Mouse (Mus musculus) midbrain, embryonic 13.5 days (tissue): ENCODE measurements around the gene Fitm1. TPM values are rescaled to one million over a fixed set of nuclear protein-coding genes. Genes with fewer than 3 reads are reported as not detected.

Experiments
- ATAC-seq: fragments of 200-750 bp; cut with Nextera tagmentation; 2 replicates; pipeline ENCODE4 v1.8.0; 2017; ENCODE audit warnings: mild to moderate bottlenecking, moderate TSS enrichment, moderate library complexity
- H3K27ac ChIP-seq: fragments of 300-500 bp; sonication (generic); 2 replicates; pipeline ENCODE4 v1.5.1; 2015; ENCODE audit warnings: inconsistent platforms, mild to moderate bottlenecking, moderate library complexity
- H3K27me3 ChIP-seq: fragments of 300-500 bp; sonication (generic); 2 replicates; pipeline ENCODE4 v1.6.1; 2015; ENCODE audit warnings: mild to moderate bottlenecking, inconsistent platforms
- H3K36me3 ChIP-seq: fragments of 300-500 bp; sonication (generic); 2 replicates; pipeline ENCODE4 v1.6.1; 2015; ENCODE audit warnings: mild to moderate bottlenecking, inconsistent platforms
- H3K4me1 ChIP-seq: fragments of 300-500 bp; sonication (generic); replicated peaks from 2 replicates; pipeline ENCODE4 v1.6.1; 2015; ENCODE audit warnings: inconsistent platforms
- H3K4me2 ChIP-seq: fragments of 300-500 bp; sonication (generic); replicated peaks from 2 replicates; pipeline ENCODE4 v1.6.1; 2015; ENCODE audit warnings: moderate library complexity, mild to moderate bottlenecking, inconsistent platforms
- H3K4me3 ChIP-seq: fragments of 300-500 bp; sonication (generic); replicated peaks from 2 replicates; pipeline ENCODE4 v1.5.1; 2015; ENCODE audit warnings: mild to moderate bottlenecking, inconsistent platforms
- H3K9ac ChIP-seq: fragments of 300-500 bp; sonication (generic); replicated peaks from 2 replicates; pipeline ENCODE4 v1.6.1; 2015; ENCODE audit warnings: mild to moderate bottlenecking, inconsistent platforms
- H3K9me3 ChIP-seq: fragments of 300-500 bp; sonication (generic); 2 replicates; pipeline ENCODE4 v1.6.1; 2016; ENCODE audit warnings: mild to moderate bottlenecking, inconsistent platforms
- WGBS: fragments of 180-500 bp; shearing (Covaris S2); methylation state at CpG from one replicate; pipeline ENCODE4 v1.1.7; 2015; 5-methylcytosine and 5-hydroxymethylcytosine counted together
- polyA plus RNA-seq: library from polyadenylated mRNA; unstranded; fragments of >200 nt; fragmentation: Nextera tagmentation; extraction: Ambion mirVana; gene quantifications from 2 replicates; pipeline ENCODE4 v1.2.1, GENCODE M21; 2015

The Fitm1 gene
- polyA plus RNA-seq, 1 experiment from 2014 or later = not detected

GRCm38 (mm10) chr14:55604823-55605222 lies 29.4 kb downstream of the Fitm1 start:
- Histone ChIP-seq H3K27me3 (no peaks in the 10 kb centered on the region), H3K36me3 (peaks cover 90% of the 10 kb centered on the region), H3K4me3 (no peak overlapping the region), H3K27ac (no peak overlapping the region), H3K4me2 (no peak overlapping the region), H3K9ac (no peak overlapping the region), H3K9me3 (no peaks in the 10 kb centered on the region), H3K4me1 (peaks cover 7% of the 10 kb centered on the region; the same call in 1 of the 2 replicates)
- WGBS = 92% methylated on average over 11 of the region's 11 CpGs
- ATAC-seq = no peak

GRCm38 (mm10) chr14:55605743-55606459 lies 30.5 kb downstream of the Fitm1 start:
- Histone ChIP-seq H3K36me3 (peaks cover 88% of the 10 kb centered on the region), H3K4me3 (no peak overlapping the region), H3K9ac (no peak overlapping the region), H3K27ac (no peak overlapping the region), H3K27me3 (no peaks in the 10 kb centered on the region), H3K4me2 (no peak overlapping the region), H3K9me3 (no peaks in the 10 kb centered on the region), H3K4me1 (peaks cover 7% of the 10 kb centered on the region; the same call in 1 of the 2 replicates)
- ATAC-seq = no peak
- 95% methylated on average over 16 of the region's 16 CpGs for WGBS

- Histone ChIP-seq H3K4me1 (peaks cover 7% of the 10 kb centered on the region; the same call in 1 of the 2 replicates), H3K27me3 (no peaks in the 10 kb centered on the region), H3K9me3 (no peaks in the 10 kb centered on the region), H3K27ac (no peak overlapping the region), H3K4me3 (no peak overlapping the region), H3K4me2 (no peak overlapping the region), H3K9ac (no peak overlapping the region), H3K36me3 (peaks cover 65% of the 10 kb centered on the region)
- 97% methylated on average over 6 of the region's 6 CpGs for WGBS
- no peak for ATAC-seq
These were observed 32.9 kb downstream of the Fitm1 start for GRCm38 (mm10) chr14:55608339-55608738.

GRCm38 (mm10) chr14:55613346-55613745 lies 37.9 kb downstream of the Fitm1 start:
- Histone ChIP-seq H3K4me1 (no peaks in the 10 kb centered on the region), H3K9ac (no peak overlapping the region), H3K27ac (no peak overlapping the region), H3K4me2 (no peak overlapping the region), H3K9me3 (no peaks in the 10 kb centered on the region), H3K36me3 (peaks cover 25% of the 10 kb centered on the region), H3K27me3 (no peaks in the 10 kb centered on the region), H3K4me3 (no peak overlapping the region)
- ATAC-seq = no peak
- WGBS = 66% methylated on average over 6 of the region's 6 CpGs

GRCm38 (mm10) chr14:55614565-55615178 lies 39.3 kb downstream of the Fitm1 start:
- no peak for ATAC-seq
- H3K4me1 ChIP-seq = no peaks in the 10 kb centered on the region
- H3K27ac ChIP-seq = no peak overlapping the region
- WGBS = 82% methylated on average over 7 of the region's 7 CpGs
- H3K9ac ChIP-seq = no peak overlapping the region
- no peak overlapping the region for H3K4me2 ChIP-seq
- H3K9me3 ChIP-seq = no peaks in the 10 kb centered on the region
- no peak overlapping the region for H3K4me3 ChIP-seq
- H3K36me3 ChIP-seq = peaks cover 12% of the 10 kb centered on the region
- H3K27me3 ChIP-seq = no peaks in the 10 kb centered on the region

- Histone ChIP-seq H3K9ac (no peak overlapping the region), H3K4me2 (no peak overlapping the region), H3K4me1 (no peaks in the 10 kb centered on the region), H3K4me3 (no peak overlapping the region), H3K36me3 (peaks cover 1% of the 10 kb centered on the region; the same call in 1 of the 2 replicates), H3K9me3 (no peaks in the 10 kb centered on the region), H3K27ac (no peak overlapping the region), H3K27me3 (no peaks in the 10 kb centered on the region)
- ATAC-seq = no peak
- WGBS = 43% methylated on average over 2 of the region's 2 CpGs
These were observed 40.5 kb downstream of the Fitm1 start for GRCm38 (mm10) chr14:55615876-55616275.

- ATAC-seq = no peak
- H3K4me3 ChIP-seq = no peak overlapping the region
- H3K4me2 ChIP-seq = no peak overlapping the region
- no peaks in the 10 kb centered on the region for H3K36me3 ChIP-seq
- H3K27ac ChIP-seq = no peak overlapping the region
- H3K4me1 ChIP-seq = no peaks in the 10 kb centered on the region
- H3K27me3 ChIP-seq = no peaks in the 10 kb centered on the region
- H3K9ac ChIP-seq = no peak overlapping the region
- H3K9me3 ChIP-seq = no peaks in the 10 kb centered on the region
- 91% methylated on average over 2 of the region's 2 CpGs for WGBS
These were observed 41.4 kb downstream of the Fitm1 start for GRCm38 (mm10) chr14:55616844-55617243.

- Histone ChIP-seq H3K4me3 (peak within 1 kb of the TSS; percentile 23), H3K27me3 (no peaks in the 10 kb centered on the region), H3K27ac (no peak within 1 kb of the TSS), H3K4me2 (peak within 1 kb of the TSS; percentile 29), H3K4me1 (no peaks in the 10 kb centered on the region), H3K9ac (no peak within 1 kb of the TSS), H3K9me3 (no peaks in the 10 kb centered on the region), H3K36me3 (no peaks in the 10 kb centered on the region)
- peak; percentile 75 for ATAC-seq
- 26% methylated on average over 21 of the region's 21 CpGs for WGBS
These were observed 42.4 kb downstream of the Fitm1 start, which contains the start of gene Rec8 for GRCm38 (mm10) chr14:55617822-55618221. Gene Rec8, plus strand, starts transcription at chr14:55618037.

GRCm38 (mm10) chr14:55618486-55619195 lies 43.2 kb downstream of the Fitm1 start:
- no peak for ATAC-seq
- no peak overlapping the region for H3K9ac ChIP-seq
- WGBS = 59% methylated on average over 22 of the region's 22 CpGs
- H3K27me3 ChIP-seq = no peaks in the 10 kb centered on the region
- H3K4me3 ChIP-seq = peak overlapping the region; percentile 23
- peak overlapping the region; percentile 29 for H3K4me2 ChIP-seq
- peaks cover 7% of the 10 kb centered on the region; the same call in 1 of the 2 replicates for H3K36me3 ChIP-seq
- H3K9me3 ChIP-seq = no peaks in the 10 kb centered on the region
- no peaks in the 10 kb centered on the region for H3K4me1 ChIP-seq
- no peak overlapping the region for H3K27ac ChIP-seq

Other genes with a start within 250 kb of the Fitm1 start
- gene Dhrs4, start 96.9 kb upstream of the Fitm1 start, polyA plus RNA-seq = 31.2 and 31.6 TPM in 2 replicates
- 17.0 and 24.5 TPM in 2 replicates for gene Carmil3, start 85.0 kb upstream of the Fitm1 start, polyA plus RNA-seq
- gene Cpne6, start 65.2 kb upstream of the Fitm1 start, polyA plus RNA-seq = 0.70 and 0.88 TPM in 2 replicates
- gene Nrl, start 50.6 kb upstream of the Fitm1 start, polyA plus RNA-seq = 0.08 TPM in 1 of 2 replicates, not detected in the other
- 16.6 and 19.5 TPM in 2 replicates for gene Pck2, start 35.4 kb upstream of the Fitm1 start, polyA plus RNA-seq
- gene Dcaf11, start 15.6 kb upstream of the Fitm1 start, polyA plus RNA-seq = 126 and 134 TPM in 2 replicates
- gene A730061H03Rik, start 15.2 kb upstream of the Fitm1 start, polyA plus RNA-seq = 0.43 and 0.92 TPM in 2 replicates
- gene Psme1, start 2.5 kb downstream of the Fitm1 start, polyA plus RNA-seq = 176 TPM in 2 replicates
- gene Emc9, start 9.7 kb downstream of the Fitm1 start, polyA plus RNA-seq = 9.7 and 12.1 TPM in 2 replicates
- gene Psme2, start 15.5 kb downstream of the Fitm1 start, polyA plus RNA-seq = 198 and 217 TPM in 2 replicates
- 22.0 and 24.1 TPM in 2 replicates for gene Rnf31, start 16.1 kb downstream of the Fitm1 start, polyA plus RNA-seq
- gene Irf9, start 28.0 kb downstream of the Fitm1 start, polyA plus RNA-seq = 7.8 and 8.7 TPM in 2 replicates
- 6.6 and 7.3 TPM in 2 replicates for gene Rec8, start 42.4 kb downstream of the Fitm1 start, polyA plus RNA-seq
- 75.1 and 82.2 TPM in 2 replicates for gene Ipo4, start 60.3 kb downstream of the Fitm1 start, polyA plus RNA-seq
- gene Gm49378, start 62.3 kb downstream of the Fitm1 start, polyA plus RNA-seq = 1.6 and 2.1 TPM in 2 replicates
- 59.7 and 59.8 TPM in 2 replicates for gene Tm9sf1, start 68.2 kb downstream of the Fitm1 start, polyA plus RNA-seq
- 0.38 and 0.59 TPM in 2 replicates for gene Tssk4, start 74.6 kb downstream of the Fitm1 start, polyA plus RNA-seq
- gene Mdp1, start 84.9 kb downstream of the Fitm1 start, polyA plus RNA-seq = 69.7 and 75.0 TPM in 2 replicates
- gene Gmpr2, start 96.3 kb downstream of the Fitm1 start, polyA plus RNA-seq = 49.5 and 53.3 TPM in 2 replicates
- gene Nedd8, start 96.5 kb downstream of the Fitm1 start, polyA plus RNA-seq = 605 and 607 TPM in 2 replicates
- gene Tinf2, start 106.2 kb downstream of the Fitm1 start, polyA plus RNA-seq = 36.9 and 38.5 TPM in 2 replicates
- 0.32 and 0.46 TPM in 2 replicates for gene Tgm1, start 138.3 kb downstream of the Fitm1 start, polyA plus RNA-seq
- gene Rabggta, start 146.6 kb downstream of the Fitm1 start, polyA plus RNA-seq = 45.0 and 48.8 TPM in 2 replicates
- 66.3 and 68.8 TPM in 2 replicates for gene Dhrs1, start 170.1 kb downstream of the Fitm1 start, polyA plus RNA-seq
- gene Nop9, start 170.1 kb downstream of the Fitm1 start, polyA plus RNA-seq = 33.8 and 36.2 TPM in 2 replicates
- gene Cideb, start 182.8 kb downstream of the Fitm1 start, polyA plus RNA-seq = 0.19 TPM in 1 of 2 replicates, not detected in the other
- gene Ltb4r2, start 185.8 kb downstream of the Fitm1 start, polyA plus RNA-seq = 0.22 and 0.28 TPM in 2 replicates
- 0.26 TPM in 1 of 2 replicates, not detected in the other for gene Ltb4r1, start 190.3 kb downstream of the Fitm1 start, polyA plus RNA-seq
- 4.1 and 4.2 TPM in 2 replicates for gene Adcy4, start 208.5 kb downstream of the Fitm1 start, polyA plus RNA-seq
- gene Ripk3, start 213.2 kb downstream of the Fitm1 start, polyA plus RNA-seq = 2.3 and 2.4 TPM in 2 replicates
- 7.9 and 8.8 TPM in 2 replicates for gene Nfatc4, start 247.5 kb downstream of the Fitm1 start, polyA plus RNA-seq